Mouse (Mus musculus) C2C12 (cell line): ENCODE measurements around the gene Muc4.

Source experiments
- CEBPB ChIP-seq: IDR thresholded peaks from one replicate; pipeline ENCODE4 v1.6.1; 2011; ENCODE audit warnings: low read depth, mild to moderate bottlenecking, control low read depth, moderate library complexity
- CTCF ChIP-seq: IDR thresholded peaks from one replicate; pipeline ENCODE4 v1.5.1; 2011; ENCODE audit not compliant: control insufficient read depth, insufficient read depth, insufficient read length
- MAX ChIP-seq: IDR thresholded peaks from one replicate; pipeline ENCODE4 v1.6.1; 2011; ENCODE audit warnings: mild to moderate bottlenecking, control low read depth
- MYOD1 ChIP-seq: IDR thresholded peaks from one replicate; pipeline ENCODE4 v1.6.1; 2011; ENCODE audit warnings: low read depth; ENCODE audit not compliant: control insufficient read depth, insufficient read length
- USF1 ChIP-seq: IDR thresholded peaks from one replicate; pipeline ENCODE4 v1.6.1; 2011; ENCODE audit warnings: low read depth, mild to moderate bottlenecking, control low read depth, moderate library complexity

DNA sequence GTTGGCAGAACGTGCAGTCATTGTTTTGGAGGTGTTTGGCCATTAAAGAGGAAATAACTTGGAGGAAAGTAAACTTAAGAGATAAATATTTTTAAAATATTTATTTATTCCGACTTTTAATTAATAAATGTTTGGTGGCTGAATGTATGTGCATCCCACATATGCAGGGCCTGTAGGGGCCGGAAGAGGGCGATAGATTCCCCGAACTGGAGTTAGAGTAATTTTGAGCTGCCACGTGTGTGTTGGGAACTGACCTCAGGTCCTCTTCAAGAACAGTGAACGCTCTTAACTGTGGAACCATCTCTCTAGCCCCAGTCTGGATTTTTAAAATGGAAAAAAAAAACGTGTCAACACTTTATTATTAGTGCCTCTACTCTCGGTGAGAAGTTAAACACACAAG lies 77.7 kb downstream of the Muc4 start:
- TF ChIP-seq CTCF (no peak), CEBPB (no peak), MYOD1 (no peak), MAX (no peak), USF1 (no peak)
